Mouse (Mus musculus): ENCODE data around the gene Ikzf1. TPM values are rescaled to one million over a fixed set of nuclear protein-coding genes. Genes with fewer than 3 reads are reported as not detected.

Gene Ikzf1
- polyA plus RNA-seq, 1 experiment from 2014 or later: 3.2 TPM

DNA sequence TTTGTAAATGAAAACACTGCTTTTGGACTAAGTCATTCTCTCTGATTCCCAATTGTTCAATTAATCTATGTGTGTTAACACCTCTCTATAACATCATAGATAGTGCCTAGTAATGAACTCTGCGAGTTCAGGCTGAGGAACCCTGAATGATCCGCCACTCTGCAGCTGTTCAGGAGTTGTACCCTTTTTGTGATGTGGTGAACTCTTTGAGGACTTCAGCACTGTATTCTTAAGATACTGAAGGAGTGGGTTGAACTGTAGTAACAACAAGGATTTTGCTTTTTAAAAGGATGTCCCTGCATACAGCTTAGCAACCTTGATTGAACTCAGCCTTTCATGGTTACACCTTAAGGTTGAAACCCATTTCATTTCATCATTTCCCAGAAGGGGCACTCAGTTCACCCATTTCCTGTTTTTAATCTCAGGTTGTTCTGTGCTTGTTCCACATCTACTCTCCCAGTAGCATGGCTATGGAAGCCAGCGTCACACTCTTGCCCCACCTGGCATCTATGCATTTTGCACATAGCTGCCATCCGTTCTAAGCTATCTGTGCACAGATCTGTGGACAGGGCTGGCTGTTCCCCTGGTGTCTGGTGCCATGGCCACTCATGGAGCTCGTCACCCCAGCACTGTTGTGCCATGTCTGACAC, 41.2 kb downstream of the Ikzf1 start:
- no peak for ATAC-seq (ENCODE audit: insufficient read depth, low FRiP score, low TSS enrichment)
- no peak overlapping the region for H3K4me2 ChIP-seq (ENCODE audit: low read depth)
- no peaks in the 10 kb centered on the region for H3K36me3 ChIP-seq (ENCODE audit: control insufficient read depth, insufficient read depth, low read length)
- DNase-seq (ENCODE audit: low spot score): no peak
- no peak overlapping the region for H3K9ac ChIP-seq (ENCODE audit: low read length)
- 89% methylated on average over 5 of the region's 5 CpGs for WGBS
- H3K27me3 ChIP-seq (ENCODE audit: control insufficient read depth, insufficient read depth, low read length): no peaks in the 10 kb centered on the region
- H3K27ac ChIP-seq (ENCODE audit: low read depth, low read length): no peak overlapping the region
- no peaks in the 10 kb centered on the region for H3K9me3 ChIP-seq (ENCODE audit: control insufficient read depth, low read length)
- H3K4me1 ChIP-seq (ENCODE audit: control insufficient read depth, insufficient read depth, low read length): no peaks in the 10 kb centered on the region
- H3K4me3 ChIP-seq (ENCODE audit: low read depth, low read length): no peak overlapping the region

DNA sequence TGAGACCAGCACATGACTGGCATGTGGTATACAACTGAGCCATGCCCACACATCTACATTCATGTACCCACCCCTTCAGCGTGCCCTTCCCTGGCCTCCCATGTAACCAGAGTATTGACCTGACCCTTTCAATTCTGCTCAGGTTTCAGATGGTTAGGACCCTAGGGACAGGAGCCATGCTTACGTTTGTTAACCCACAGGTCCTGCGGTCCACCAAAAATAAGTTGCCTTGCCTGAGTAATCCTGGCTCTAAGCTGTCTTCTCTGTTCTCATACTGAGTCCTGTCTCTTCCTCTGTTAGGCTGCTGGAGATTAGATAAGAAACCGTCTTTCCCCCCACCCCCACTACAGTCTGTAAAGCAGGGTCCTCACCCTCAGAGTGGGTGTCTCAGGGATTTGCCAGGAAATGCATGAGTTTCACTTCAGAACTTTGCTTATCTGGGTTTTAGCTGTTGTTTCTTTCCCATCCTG, 42.0 kb downstream of the Ikzf1 start:
- H3K36me3 ChIP-seq (ENCODE audit: control insufficient read depth, insufficient read depth, low read length): no peaks in the 10 kb centered on the region
- no peak overlapping the region for H3K9ac ChIP-seq (ENCODE audit: low read length)
- ATAC-seq (ENCODE audit: insufficient read depth, low FRiP score, low TSS enrichment) (no peak), DNase-seq (ENCODE audit: low spot score) (no peak)
- H3K27me3 ChIP-seq (ENCODE audit: control insufficient read depth, insufficient read depth, low read length): no peaks in the 10 kb centered on the region
- no peak overlapping the region for H3K4me2 ChIP-seq (ENCODE audit: low read depth)
- WGBS: 81% methylated on average over 4 of the region's 4 CpGs
- H3K4me1 ChIP-seq (ENCODE audit: control insufficient read depth, insufficient read depth, low read length): no peaks in the 10 kb centered on the region
- H3K4me3 ChIP-seq (ENCODE audit: low read depth, low read length): no peak overlapping the region
- H3K27ac ChIP-seq (ENCODE audit: low read depth, low read length): no peak overlapping the region
- H3K9me3 ChIP-seq (ENCODE audit: control insufficient read depth, low read length): no peaks in the 10 kb centered on the region

GRCm38 (mm10) chr11:11727936-11728556, 43.2 kb downstream of the Ikzf1 start:
- Histone ChIP-seq H3K9me3 (ENCODE audit: control insufficient read depth, low read length) (no peaks in the 10 kb centered on the region), H3K9ac (ENCODE audit: low read length) (no peak overlapping the region), H3K4me2 (ENCODE audit: low read depth) (no peak overlapping the region), H3K36me3 (ENCODE audit: control insufficient read depth, insufficient read depth, low read length) (no peaks in the 10 kb centered on the region), H3K27ac (ENCODE audit: low read depth, low read length) (no peak overlapping the region), H3K4me3 (ENCODE audit: low read depth, low read length) (no peak overlapping the region), H3K27me3 (ENCODE audit: control insufficient read depth, insufficient read depth, low read length) (no peaks in the 10 kb centered on the region), H3K4me1 (ENCODE audit: control insufficient read depth, insufficient read depth, low read length) (no peaks in the 10 kb centered on the region)
- ATAC-seq (ENCODE audit: insufficient read depth, low FRiP score, low TSS enrichment) (no peak), DNase-seq (ENCODE audit: low spot score) (no peak)
- WGBS: 94% methylated on average over 10 of the region's 10 CpGs

GRCm38 (mm10) chr11:11729216-11729615, 44.4 kb downstream of the Ikzf1 start:
- no peak overlapping the region for H3K9ac ChIP-seq (ENCODE audit: low read length)
- WGBS: 86% methylated on average over 6 of the region's 6 CpGs
- H3K27me3 ChIP-seq (ENCODE audit: control insufficient read depth, insufficient read depth, low read length): no peaks in the 10 kb centered on the region
- H3K27ac ChIP-seq (ENCODE audit: low read depth, low read length): no peak overlapping the region
- no peaks in the 10 kb centered on the region for H3K9me3 ChIP-seq (ENCODE audit: control insufficient read depth, low read length)
- H3K4me2 ChIP-seq (ENCODE audit: low read depth): no peak overlapping the region
- ATAC-seq (ENCODE audit: insufficient read depth, low FRiP score, low TSS enrichment): no peak
- no peak for DNase-seq (ENCODE audit: low spot score)
- H3K4me3 ChIP-seq (ENCODE audit: low read depth, low read length): no peak overlapping the region
- no peaks in the 10 kb centered on the region for H3K4me1 ChIP-seq (ENCODE audit: control insufficient read depth, insufficient read depth, low read length)
- H3K36me3 ChIP-seq (ENCODE audit: control insufficient read depth, insufficient read depth, low read length): no peaks in the 10 kb centered on the region

DNA sequence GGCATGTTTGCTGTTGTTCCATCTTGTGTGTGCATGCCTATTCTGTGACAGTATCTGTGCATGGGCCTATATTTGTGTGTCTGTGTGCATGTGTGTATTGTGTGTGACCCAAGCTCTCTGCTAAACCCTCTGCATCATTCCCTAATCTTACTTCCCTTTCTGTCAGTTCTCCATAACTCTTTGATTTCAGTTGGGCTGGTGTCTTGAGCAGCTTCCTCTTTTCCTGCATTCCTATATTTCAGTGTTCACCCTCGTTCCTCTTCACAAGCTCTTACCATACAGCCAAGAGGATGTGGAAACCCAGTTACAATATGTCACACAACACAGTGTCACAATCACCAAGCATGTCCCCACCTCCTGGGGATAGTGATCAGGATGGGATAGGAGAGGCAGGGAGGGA, 45.3 kb downstream of the Ikzf1 start:
- no peaks in the 10 kb centered on the region for H3K36me3 ChIP-seq (ENCODE audit: control insufficient read depth, insufficient read depth, low read length)
- DNase-seq (ENCODE audit: low spot score): no peak
- no peak overlapping the region for H3K9ac ChIP-seq (ENCODE audit: low read length)
- no peak overlapping the region for H3K4me2 ChIP-seq (ENCODE audit: low read depth)
- H3K4me1 ChIP-seq (ENCODE audit: control insufficient read depth, insufficient read depth, low read length): no peaks in the 10 kb centered on the region
- ATAC-seq (ENCODE audit: insufficient read depth, low FRiP score, low TSS enrichment): no peak
- 90% methylated on average over 1 of the region's 1 CpGs for WGBS
- no peak overlapping the region for H3K27ac ChIP-seq (ENCODE audit: low read depth, low read length)
- no peaks in the 10 kb centered on the region for H3K27me3 ChIP-seq (ENCODE audit: control insufficient read depth, insufficient read depth, low read length)
- H3K9me3 ChIP-seq (ENCODE audit: control insufficient read depth, low read length): no peaks in the 10 kb centered on the region
- H3K4me3 ChIP-seq (ENCODE audit: low read depth, low read length): no peak overlapping the region

DNA sequence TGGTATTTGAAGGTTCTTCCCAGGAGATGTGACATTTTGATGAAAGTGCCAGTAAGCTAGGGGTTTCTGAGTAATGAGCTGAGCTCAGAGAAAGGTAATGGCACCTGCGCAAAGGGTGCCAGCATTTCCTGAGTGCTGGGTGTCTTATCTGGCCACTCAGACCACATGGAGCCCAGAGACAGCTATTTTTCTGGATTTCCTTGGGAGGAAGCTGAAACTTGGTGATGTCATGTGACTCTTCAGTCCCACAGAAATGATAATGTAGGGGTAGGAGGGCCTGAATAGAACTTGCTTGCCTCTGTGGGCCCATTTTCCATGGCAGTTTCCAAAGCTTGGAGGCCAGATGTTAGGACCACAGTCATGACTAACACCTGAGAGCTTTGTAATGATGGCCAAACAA, 46.9 kb downstream of the Ikzf1 start:
- WGBS: 88% methylated on average over 1 of the region's 1 CpGs
- H3K9me3 ChIP-seq (ENCODE audit: control insufficient read depth, low read length): no peaks in the 10 kb centered on the region

DNA sequence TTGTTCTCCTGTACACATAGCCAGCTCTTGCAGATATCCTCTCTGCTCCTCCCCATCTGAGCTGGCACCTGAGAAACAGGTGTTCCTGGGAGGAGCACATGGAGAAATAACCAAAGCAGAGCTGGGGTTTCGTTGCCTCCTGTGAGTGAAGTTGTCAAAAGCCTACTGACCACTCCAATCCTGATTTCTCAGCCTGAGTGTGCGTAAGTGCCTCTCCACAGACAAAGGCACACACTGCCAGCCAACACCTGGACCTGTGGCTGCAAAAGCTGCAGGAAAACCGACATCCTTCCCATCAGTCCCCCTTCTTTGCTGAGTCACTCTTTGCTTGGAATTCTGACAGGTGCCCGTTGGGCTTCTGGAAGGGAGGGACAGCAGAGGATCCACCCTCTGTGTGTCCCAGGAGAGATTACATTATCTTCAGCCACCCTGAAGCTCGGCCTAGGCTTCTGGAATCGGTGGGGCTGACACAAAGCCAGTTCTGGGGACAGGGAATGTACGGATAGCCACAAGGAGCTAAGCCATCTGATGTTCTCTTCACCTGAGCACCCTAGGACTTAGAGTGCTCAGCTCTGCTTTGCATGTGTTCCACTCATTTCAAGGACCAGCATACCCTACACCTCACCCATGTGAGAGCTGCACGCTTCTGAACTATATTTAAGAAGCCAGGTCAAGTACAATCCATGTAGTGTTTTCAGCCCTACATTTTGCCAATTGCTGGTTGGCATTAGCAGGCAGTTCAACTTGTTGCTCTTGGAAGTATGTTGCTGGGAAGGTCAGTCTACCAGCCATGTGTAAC, 48.4 kb downstream of the Ikzf1 start:
- Histone ChIP-seq H3K9me3 (ENCODE audit: control insufficient read depth, low read length) (no peaks in the 10 kb centered on the region), H3K4me2 (ENCODE audit: low read depth) (no peak overlapping the region), H3K36me3 (ENCODE audit: control insufficient read depth, insufficient read depth, low read length) (no peaks in the 10 kb centered on the region), H3K27ac (ENCODE audit: low read depth, low read length) (no peak overlapping the region), H3K4me3 (ENCODE audit: low read depth, low read length) (no peak overlapping the region), H3K9ac (ENCODE audit: low read length) (no peak overlapping the region), H3K27me3 (ENCODE audit: control insufficient read depth, insufficient read depth, low read length) (no peaks in the 10 kb centered on the region), H3K4me1 (ENCODE audit: control insufficient read depth, insufficient read depth, low read length) (no peaks in the 10 kb centered on the region)
- ATAC-seq (ENCODE audit: insufficient read depth, low FRiP score, low TSS enrichment) (no peak), DNase-seq (ENCODE audit: low spot score) (no peak)
- 75% methylated on average over 8 of the region's 8 CpGs for WGBS

More for the DNA sequence above, 46.9 kb downstream of the Ikzf1 start:
- ATAC-seq (ENCODE audit: insufficient read depth, low FRiP score, low TSS enrichment) (no peak), DNase-seq (ENCODE audit: low spot score) (no peak)
- no peaks in the 10 kb centered on the region for H3K36me3 ChIP-seq (ENCODE audit: control insufficient read depth, insufficient read depth, low read length)
- no peaks in the 10 kb centered on the region for H3K4me1 ChIP-seq (ENCODE audit: control insufficient read depth, insufficient read depth, low read length)
- no peak overlapping the region for H3K4me3 ChIP-seq (ENCODE audit: low read depth, low read length)
- no peak overlapping the region for H3K4me2 ChIP-seq (ENCODE audit: low read depth)
- no peak overlapping the region for H3K27ac ChIP-seq (ENCODE audit: low read depth, low read length)
- no peaks in the 10 kb centered on the region for H3K27me3 ChIP-seq (ENCODE audit: control insufficient read depth, insufficient read depth, low read length)
- no peak overlapping the region for H3K9ac ChIP-seq (ENCODE audit: low read length)

DNA sequence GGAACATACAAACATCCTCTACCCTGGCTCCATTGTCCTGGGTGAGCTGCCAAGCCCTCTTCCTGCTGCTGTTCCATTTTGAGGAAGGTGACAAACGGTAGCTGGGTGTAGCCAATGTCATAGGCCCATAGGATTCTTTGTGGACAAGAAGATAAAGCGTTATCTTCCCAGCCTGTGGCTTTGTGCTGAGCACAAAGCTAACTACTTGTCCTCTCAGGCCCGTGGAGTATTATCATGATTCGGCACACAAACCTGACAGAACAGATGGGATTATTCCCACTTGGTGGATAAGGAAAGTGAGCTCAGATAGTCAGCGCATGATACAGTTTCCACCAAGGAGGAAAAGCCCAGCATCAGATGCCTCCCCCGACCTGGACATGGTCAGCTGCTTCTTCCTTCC, 50.4 kb downstream of the Ikzf1 start:
- no peaks in the 10 kb centered on the region for H3K4me1 ChIP-seq (ENCODE audit: control insufficient read depth, insufficient read depth, low read length)
- 84% methylated on average over 6 of the region's 6 CpGs for WGBS

More for the DNA sequence above, 50.4 kb downstream of the Ikzf1 start:
- no peaks in the 10 kb centered on the region for H3K9me3 ChIP-seq (ENCODE audit: control insufficient read depth, low read length)
- no peaks in the 10 kb centered on the region for H3K36me3 ChIP-seq (ENCODE audit: control insufficient read depth, insufficient read depth, low read length)
- ATAC-seq (ENCODE audit: insufficient read depth, low FRiP score, low TSS enrichment) (no peak), DNase-seq (ENCODE audit: low spot score) (no peak)
- no peak overlapping the region for H3K4me2 ChIP-seq (ENCODE audit: low read depth)
- H3K4me3 ChIP-seq (ENCODE audit: low read depth, low read length): no peak overlapping the region
- no peak overlapping the region for H3K9ac ChIP-seq (ENCODE audit: low read length)
- no peaks in the 10 kb centered on the region for H3K27me3 ChIP-seq (ENCODE audit: control insufficient read depth, insufficient read depth, low read length)
- H3K27ac ChIP-seq (ENCODE audit: low read depth, low read length): no peak overlapping the region

Measured in neural tube, embryonic 11.5 days (tissue).